Mouse (Mus musculus) cerebellum, adult 2 months (tissue): Measurements from ENCODE around the gene Hat1.

Experiments
- CTCF ChIP-seq: fragments of 200-500 bp; IDR thresholded peaks from 2 replicates; pipeline ENCODE4 v1.5.1; 2011; ENCODE audit warnings: low read depth, mild to moderate bottlenecking, control low read depth, low read length, moderate library complexity, borderline replicate concordance; ENCODE audit not compliant: insufficient read depth
- POLR2A ChIP-seq: fragments of 200-500 bp; IDR thresholded peaks from 2 replicates; pipeline ENCODE4 v1.6.1; 2011; ENCODE audit warnings: low read length, control low read depth, borderline replicate concordance; ENCODE audit not compliant: insufficient read depth

- TF ChIP-seq POLR2A, result no peak
- TF ChIP-seq CTCF, result no peak
Observed at GRCm38 (mm10) chr2:71481825-71482224, 93.1 kb downstream of the Hat1 start.
